Mouse (Mus musculus) embryonic facial prominence, embryonic 11.5 days (tissue): ENCODE data around the gene Rtf2. TPM values are rescaled to one million over a fixed set of nuclear protein-coding genes. Genes with fewer than 3 reads are reported as not detected.

Experiments
- ATAC-seq: fragments of 200-750 bp; cut with Nextera tagmentation; replicated peaks from 2 replicates; pipeline ENCODE4 v1.8.0; 2017; ENCODE audit warnings: low read depth; ENCODE audit not compliant: insufficient number of reproducible peaks, low FRiP score, low TSS enrichment
- DNase-seq: peaks from one replicate; pipeline ENCODE4 v3.0.0-alpha.2; 2015; ENCODE audit warnings: low spot score
- H3K27ac ChIP-seq: fragments of 300-500 bp; sonication (generic); replicated peaks from 2 replicates; pipeline ENCODE4 v1.5.1; 2014; ENCODE audit warnings: mild to moderate bottlenecking, low read depth, low read length, control low read depth
- H3K27me3 ChIP-seq: fragments of 300-500 bp; sonication (generic); 2 replicates; pipeline ENCODE4 v1.6.1; 2014; ENCODE audit warnings: mild to moderate bottlenecking, low read length, moderate library complexity, mixed read lengths; ENCODE audit not compliant: control insufficient read depth, insufficient read depth
- H3K36me3 ChIP-seq: fragments of 300-500 bp; sonication (generic); replicated peaks from 2 replicates; pipeline ENCODE4 v1.6.1; 2014; ENCODE audit warnings: low read depth, mild to moderate bottlenecking, low read length, moderate library complexity, mixed read lengths; ENCODE audit not compliant: control insufficient read depth, insufficient read depth
- H3K4me1 ChIP-seq: fragments of 300-500 bp; sonication (generic); 2 replicates; pipeline ENCODE4 v1.6.1; 2014; ENCODE audit warnings: low read length, mixed read lengths; ENCODE audit not compliant: control insufficient read depth, insufficient read depth
- H3K4me2 ChIP-seq: fragments of 300-500 bp; sonication (generic); 2 replicates; pipeline ENCODE4 v1.6.1; 2014; ENCODE audit warnings: low read depth, mild to moderate bottlenecking, control low read depth, low read length, moderate library complexity
- H3K4me3 ChIP-seq: fragments of 300-500 bp; sonication (generic); 2 replicates; pipeline ENCODE4 v1.5.1; 2014; ENCODE audit warnings: low read depth, low read length, control low read depth
- H3K9ac ChIP-seq: fragments of 300-500 bp; sonication (generic); replicated peaks from 2 replicates; pipeline ENCODE4 v1.6.1; 2014; ENCODE audit warnings: mild to moderate bottlenecking, control low read depth, low read length
- H3K9me3 ChIP-seq: fragments of 300-500 bp; sonication (generic); replicated peaks from 2 replicates; pipeline ENCODE4 v1.6.1; 2016; ENCODE audit warnings: mild to moderate bottlenecking, low read length, inconsistent platforms, mixed read lengths; ENCODE audit not compliant: control insufficient read depth
- WGBS: fragments of 180-500 bp; shearing (Covaris S2); extraction: QIAGEN DNeasy Blood & Tissue Kit; methylation state at CpG from one replicate; pipeline ENCODE4 v1.1.7; 2014; 5-methylcytosine and 5-hydroxymethylcytosine counted together
- polyA plus RNA-seq: library from polyadenylated mRNA; unstranded; fragments of >200 nt; fragmentation: Nextera tagmentation; extraction: Ambion mirVana; gene quantifications from 2 replicates; pipeline ENCODE4 v1.2.1, GENCODE M21; 2014

Rtf2 gene
- polyA plus RNA-seq, 1 experiment from 2014 or later, result 80.9 TPM

DNA sequence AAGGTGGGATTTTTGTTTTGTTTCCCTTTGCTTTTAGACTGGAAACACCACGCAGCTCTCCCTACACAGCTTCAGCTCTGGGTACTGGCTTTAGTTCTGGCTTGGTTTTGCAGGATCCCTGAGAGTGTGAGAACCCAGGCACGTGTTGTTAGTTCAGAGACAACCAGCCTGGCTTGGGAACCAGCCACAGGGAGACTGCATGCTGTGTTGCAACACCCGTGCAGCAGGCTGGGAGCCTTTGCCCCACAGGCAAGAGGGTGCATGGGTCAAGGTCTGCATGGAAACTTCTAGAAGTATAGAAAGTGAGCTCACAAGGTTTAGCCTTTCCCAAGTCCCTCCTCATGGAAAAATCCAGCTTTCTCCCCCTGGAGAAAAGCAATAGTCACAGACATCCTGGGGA, 70.5 kb downstream of the Rtf2 start:
- Histone ChIP-seq H3K27me3 (no peaks in the 10 kb centered on the region), H3K27ac (no peak overlapping the region), H3K4me1 (no peaks in the 10 kb centered on the region), H3K36me3 (no peaks in the 10 kb centered on the region), H3K9ac (no peak overlapping the region), H3K4me2 (no peak overlapping the region), H3K9me3 (no peaks in the 10 kb centered on the region), H3K4me3 (no peak overlapping the region)
- ATAC-seq (no peak), DNase-seq (no peak)
- WGBS, result 64% methylated on average over 3 of the region's 3 CpGs

DNA sequence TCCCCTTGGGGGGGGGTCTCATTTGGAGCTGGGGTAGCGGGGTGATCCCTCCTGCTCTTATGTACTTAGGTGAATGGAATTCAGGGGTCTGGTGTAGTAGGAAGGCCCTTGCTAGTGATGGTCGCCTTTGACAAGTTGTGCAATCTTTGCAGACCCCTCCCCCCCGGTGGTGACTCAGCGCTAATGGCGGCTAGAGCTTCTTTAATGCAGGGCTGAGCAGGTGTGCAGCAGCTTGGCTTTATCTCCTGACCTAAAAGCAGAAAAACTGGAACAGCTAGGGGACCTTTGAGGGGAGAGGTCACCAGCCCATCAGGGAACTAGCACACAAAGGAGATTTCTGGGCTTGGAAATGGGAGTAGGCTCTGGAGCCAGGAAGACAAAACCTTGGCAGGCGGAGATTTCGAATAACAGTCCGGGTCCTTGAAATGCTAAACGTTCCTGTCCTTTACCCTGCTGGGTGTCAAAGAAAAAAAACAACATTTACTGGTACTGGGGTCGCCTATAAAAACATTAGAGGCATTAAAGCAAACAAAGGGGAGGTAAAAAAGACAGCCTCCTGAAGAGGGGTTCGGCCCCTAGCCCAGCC, 76.1 kb downstream of the Rtf2 start:
- ATAC-seq (no peak), DNase-seq (no peak)
- H3K9ac ChIP-seq, result no peak overlapping the region
- no peak overlapping the region for H3K27ac ChIP-seq
- no peaks in the 10 kb centered on the region for H3K4me1 ChIP-seq
- H3K4me3 ChIP-seq, result no peak overlapping the region
- no peaks in the 10 kb centered on the region; the same call in 1 of the 2 replicates for H3K9me3 ChIP-seq
- no peak overlapping the region for H3K4me2 ChIP-seq
- H3K36me3 ChIP-seq, result no peaks in the 10 kb centered on the region
- WGBS, result 24% methylated on average over 11 of the region's 11 CpGs
- H3K27me3 ChIP-seq, result no peaks in the 10 kb centered on the region

Other genes with a start within 250 kb of the Rtf2 start
- not detected in 2 replicates for gene Mc3r, start 192.1 kb upstream of the Rtf2 start, polyA plus RNA-seq
- gene Fam210b, start 95.0 kb upstream of the Rtf2 start, polyA plus RNA-seq, result 24.2 and 25.0 TPM in 2 replicates
- gene Aurka, start 70.0 kb upstream of the Rtf2 start, polyA plus RNA-seq, result 204 and 209 TPM in 2 replicates
- 49.6 and 51.6 TPM in 2 replicates for gene Cstf1, start 69.9 kb upstream of the Rtf2 start, polyA plus RNA-seq
- gene Cass4, start 46.8 kb upstream of the Rtf2 start, polyA plus RNA-seq, result 0.17 and 0.34 TPM in 2 replicates
- 0.22 and 0.49 TPM in 2 replicates for gene Gcnt7, start 18.0 kb downstream of the Rtf2 start, polyA plus RNA-seq
- 0.32 and 0.63 TPM in 2 replicates for gene Fam209, start 32.0 kb downstream of the Rtf2 start, polyA plus RNA-seq
- gene Tfap2c, start 109.0 kb downstream of the Rtf2 start, polyA plus RNA-seq, result 16.5 and 17.9 TPM in 2 replicates